Mouse (Mus musculus) limb, embryonic 10.5 days (tissue): ENCODE measurements around the gene Gab1. TPM values are rescaled to one million over a fixed set of nuclear protein-coding genes. Genes with fewer than 3 reads are reported as not detected.

Source experiments
- DNase-seq: peaks from one replicate; pipeline ENCODE4 v3.0.0-alpha.2; 2017; ENCODE audit warnings: low spot score
- H3K27ac ChIP-seq: fragments of 300-500 bp; sonication (generic); 2 replicates; pipeline ENCODE4 v1.5.1; 2016; ENCODE audit warnings: mild to moderate bottlenecking
- H3K27me3 ChIP-seq: fragments of 300-500 bp; sonication (generic); 2 replicates; pipeline ENCODE4 v1.6.1; 2016; ENCODE audit warnings: low read depth, mild to moderate bottlenecking; ENCODE audit not compliant: poor library complexity, severe bottlenecking
- H3K36me3 ChIP-seq: fragments of 300-500 bp; sonication (generic); 2 replicates; pipeline ENCODE4 v1.6.1; 2016; ENCODE audit warnings: mild to moderate bottlenecking, moderate library complexity
- H3K4me1 ChIP-seq: fragments of 300-500 bp; sonication (generic); 2 replicates; pipeline ENCODE4 v1.6.1; 2016
- H3K4me3 ChIP-seq: fragments of 300-500 bp; sonication (generic); 2 replicates; pipeline ENCODE4 v1.5.1; 2016; ENCODE audit warnings: mild to moderate bottlenecking, moderate library complexity
- H3K9me3 ChIP-seq: fragments of 300-500 bp; sonication (generic); replicated peaks from 2 replicates; pipeline ENCODE4 v1.6.1; 2016; ENCODE audit warnings: mild to moderate bottlenecking
- WGBS: fragments of 180-500 bp; shearing (Covaris S2); methylation state at CpG from one replicate; pipeline ENCODE4 v1.1.7; 2016; 5-methylcytosine and 5-hydroxymethylcytosine counted together
- polyA plus RNA-seq: library from polyadenylated mRNA; unstranded; fragments of >200 nt; fragmentation: Nextera tagmentation; extraction: Ambion mirVana; gene quantifications from 2 replicates; pipeline ENCODE4 v1.2.1, GENCODE M21; 2016

Gene Gab1
- 10.6 and 14.2 TPM in 2 replicates for polyA plus RNA-seq

DNA sequence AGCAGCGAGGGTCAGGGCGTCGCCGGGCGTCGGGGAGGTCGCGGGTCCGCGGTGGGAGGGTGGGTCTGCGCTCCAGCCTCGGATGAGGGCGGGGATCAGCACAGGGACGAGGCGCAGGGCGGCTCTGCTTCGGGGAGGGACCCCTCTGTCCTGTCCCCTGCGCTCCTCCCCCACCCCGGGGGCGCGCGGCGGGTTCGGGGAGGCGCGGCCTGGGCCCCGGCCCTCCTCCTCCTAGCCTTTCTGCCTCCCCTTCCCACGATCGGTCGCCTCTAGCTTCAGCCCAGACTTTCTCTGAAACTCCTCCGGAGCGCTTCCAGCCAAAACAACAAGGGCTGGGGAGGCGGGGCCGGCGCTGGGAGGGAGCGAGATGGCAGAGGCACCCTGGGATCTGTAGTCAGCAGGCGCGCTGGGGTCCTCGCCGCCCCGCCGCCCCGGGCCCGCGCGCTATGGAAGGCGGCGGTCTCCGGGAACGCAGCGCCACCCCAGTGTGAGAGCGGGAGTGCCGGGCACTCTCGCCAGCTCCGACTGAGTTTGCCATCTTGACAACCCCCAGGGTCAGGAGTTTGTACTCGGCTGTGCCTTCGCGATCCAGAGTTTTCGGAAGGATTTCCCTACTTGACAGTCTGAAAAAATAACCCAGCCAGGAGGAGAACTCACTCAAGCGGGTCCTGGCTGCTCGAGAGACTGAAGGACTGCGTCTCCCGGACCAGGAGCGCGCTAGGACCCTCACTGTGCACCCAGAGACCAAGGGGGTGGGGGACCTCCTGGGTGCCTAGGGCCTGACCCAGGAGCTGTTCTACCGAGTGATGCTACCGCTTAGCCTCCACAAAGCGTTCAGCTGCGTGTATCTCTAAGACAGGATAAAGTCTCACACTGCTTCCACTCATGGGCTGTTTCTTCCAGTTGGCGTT lies at the start of gene Gab1:
Gene Gab1, minus strand, starts transcription at position 324 of the 911 bp plus-strand sequence.
- Histone ChIP-seq H3K27ac (peak within 1 kb of the TSS; percentile 96), H3K27me3 (no peaks in the 10 kb centered on the region), H3K4me1 (peaks cover 15% of the 10 kb centered on the region), H3K36me3 (no peaks in the 10 kb centered on the region), H3K9me3 (no peaks in the 10 kb centered on the region), H3K4me3 (peak within 1 kb of the TSS; percentile 88)
- under 1% methylated on average over 66 of the region's 70 CpGs for WGBS
- peak; percentile 92 for DNase-seq

DNA sequence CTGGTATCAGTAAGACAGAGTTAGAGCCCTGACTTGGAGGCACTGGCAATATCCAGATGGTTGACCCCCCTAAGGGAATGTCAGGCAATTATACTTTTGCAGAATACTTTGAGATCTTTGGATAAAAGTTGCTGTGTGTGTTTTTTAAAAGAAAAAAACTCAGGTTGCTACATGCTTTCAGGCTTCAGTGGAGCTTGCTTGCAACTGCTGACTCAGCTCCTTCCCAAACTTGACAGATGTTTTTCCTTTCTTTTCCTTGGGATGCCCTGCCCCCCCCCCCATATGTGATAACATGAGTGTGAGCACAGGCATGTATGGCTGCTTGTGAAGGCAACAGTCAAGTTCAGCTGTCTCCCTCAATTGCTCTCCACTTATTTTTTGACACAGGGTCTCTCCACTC lies 48.5 kb upstream of the Gab1 start:
- Histone ChIP-seq H3K4me3 (no peak overlapping the region), H3K36me3 (no peaks in the 10 kb centered on the region), H3K27me3 (no peaks in the 10 kb centered on the region), H3K4me1 (no peaks in the 10 kb centered on the region), H3K9me3 (no peaks in the 10 kb centered on the region), H3K27ac (no peak overlapping the region)
- no peak for DNase-seq

DNA sequence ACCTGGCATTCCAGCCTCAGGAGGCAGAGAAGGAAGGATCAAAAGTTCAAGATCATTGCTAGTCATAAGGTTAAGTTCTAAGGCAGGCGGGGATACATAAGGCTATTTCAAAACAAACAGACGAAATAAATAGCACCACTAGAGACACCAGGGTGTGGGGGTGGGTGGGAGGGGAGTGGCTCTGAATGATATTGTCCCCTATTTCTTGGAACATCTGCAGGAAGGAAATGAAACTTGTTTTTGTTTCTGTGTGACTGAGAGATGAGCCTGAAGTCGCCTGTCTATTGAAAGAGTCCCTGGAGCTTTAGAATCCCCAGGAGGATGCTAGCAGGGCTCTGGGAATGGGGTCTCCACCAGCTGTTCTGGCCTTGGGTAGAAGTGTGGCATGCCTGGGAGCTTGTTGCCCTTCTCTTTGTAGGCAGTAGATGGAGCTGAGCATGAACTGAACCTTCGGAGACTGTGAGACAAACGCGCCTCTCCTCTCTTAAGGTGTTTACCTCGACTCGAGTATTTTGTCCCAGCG lies 43.5 kb upstream of the Gab1 start:
- Histone ChIP-seq H3K4me1 (peaks cover 3% of the 10 kb centered on the region; the same call in 1 of the 2 replicates), H3K36me3 (no peaks in the 10 kb centered on the region), H3K4me3 (no peak overlapping the region), H3K27me3 (no peaks in the 10 kb centered on the region), H3K9me3 (no peaks in the 10 kb centered on the region), H3K27ac (no peak overlapping the region)
- DNase-seq, result no peak
- 83% methylated on average over 9 of the region's 9 CpGs for WGBS

DNA sequence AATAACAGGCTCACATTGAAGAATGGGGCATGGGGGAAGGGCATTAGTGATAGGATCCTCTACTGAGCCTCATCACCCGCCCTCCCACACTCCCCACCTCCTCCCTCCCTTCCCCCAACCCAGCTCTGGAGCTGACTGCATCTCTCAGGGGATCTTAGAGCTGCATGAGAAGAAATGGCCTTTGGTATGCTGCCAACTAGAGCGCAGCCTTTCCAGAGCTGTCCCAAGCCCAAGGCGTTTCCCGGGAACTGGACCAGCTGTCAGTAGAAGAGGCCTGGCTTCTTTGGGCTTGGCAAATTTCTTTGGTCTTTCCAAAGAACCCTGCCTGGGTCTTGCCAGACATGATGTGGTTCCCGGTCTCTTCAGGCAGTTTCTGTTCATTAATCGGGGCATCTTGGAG lies 42.3 kb upstream of the Gab1 start:
- 84% methylated on average over 6 of the region's 6 CpGs for WGBS
- no peaks in the 10 kb centered on the region for H3K9me3 ChIP-seq
- H3K27me3 ChIP-seq, result no peaks in the 10 kb centered on the region
- H3K27ac ChIP-seq, result no peak overlapping the region
- peaks cover 3% of the 10 kb centered on the region; the same call in 1 of the 2 replicates for H3K4me1 ChIP-seq
- H3K4me3 ChIP-seq, result no peak overlapping the region
- no peaks in the 10 kb centered on the region for H3K36me3 ChIP-seq
- DNase-seq, result no peak

DNA sequence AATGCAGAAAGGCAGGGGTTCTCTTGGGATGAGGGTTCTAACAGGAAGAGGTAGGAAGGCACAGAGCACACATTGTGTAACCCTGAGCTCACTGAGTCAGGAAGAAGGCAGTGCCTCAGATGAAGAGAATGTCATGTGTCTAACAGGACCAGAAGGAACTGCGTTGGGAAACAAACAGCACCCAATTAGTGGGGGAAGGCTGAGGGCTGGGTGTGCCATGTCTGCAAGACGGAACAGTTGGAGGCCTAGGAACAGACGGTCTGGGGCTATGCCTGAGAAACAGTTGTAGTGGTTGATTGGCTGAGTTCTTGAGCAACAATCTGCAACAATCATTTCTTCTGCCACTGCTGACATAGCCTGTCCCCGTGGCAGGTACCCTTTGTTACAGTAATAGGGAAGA lies 38.8 kb upstream of the Gab1 start:
- Histone ChIP-seq H3K27me3 (no peaks in the 10 kb centered on the region), H3K9me3 (no peaks in the 10 kb centered on the region), H3K4me3 (no peak overlapping the region), H3K4me1 (peaks cover 3% of the 10 kb centered on the region; the same call in 1 of the 2 replicates), H3K27ac (no peak overlapping the region), H3K36me3 (no peaks in the 10 kb centered on the region)
- 86% methylated on average over 4 of the region's 4 CpGs for WGBS
- no peak for DNase-seq

DNA sequence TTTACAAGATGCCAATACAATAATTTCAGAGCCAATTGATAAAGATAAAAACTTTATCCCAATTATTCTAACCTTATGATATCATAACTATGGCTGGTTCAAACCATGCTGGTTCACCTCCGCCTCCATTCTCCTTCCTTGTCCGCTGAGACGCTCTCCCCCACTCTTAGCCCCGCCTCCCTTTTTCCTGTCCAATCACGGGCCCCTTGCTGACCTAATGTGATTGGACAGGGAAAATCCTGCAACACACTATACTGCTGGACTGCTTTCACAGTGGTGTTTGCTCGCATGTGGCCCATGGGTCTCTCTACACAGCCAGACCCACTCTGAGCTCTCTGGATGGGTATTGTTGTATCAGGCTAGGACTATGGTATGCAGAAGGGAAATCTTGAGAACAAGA lies 38.2 kb upstream of the Gab1 start:
- 91% methylated on average over 6 of the region's 6 CpGs for WGBS
- no peaks in the 10 kb centered on the region for H3K36me3 ChIP-seq
- no peaks in the 10 kb centered on the region for H3K27me3 ChIP-seq
- H3K9me3 ChIP-seq, result no peaks in the 10 kb centered on the region
- no peak overlapping the region for H3K4me3 ChIP-seq
- no peak overlapping the region for H3K27ac ChIP-seq
- DNase-seq, result no peak
- H3K4me1 ChIP-seq, result peaks cover 3% of the 10 kb centered on the region; the same call in 1 of the 2 replicates

DNA sequence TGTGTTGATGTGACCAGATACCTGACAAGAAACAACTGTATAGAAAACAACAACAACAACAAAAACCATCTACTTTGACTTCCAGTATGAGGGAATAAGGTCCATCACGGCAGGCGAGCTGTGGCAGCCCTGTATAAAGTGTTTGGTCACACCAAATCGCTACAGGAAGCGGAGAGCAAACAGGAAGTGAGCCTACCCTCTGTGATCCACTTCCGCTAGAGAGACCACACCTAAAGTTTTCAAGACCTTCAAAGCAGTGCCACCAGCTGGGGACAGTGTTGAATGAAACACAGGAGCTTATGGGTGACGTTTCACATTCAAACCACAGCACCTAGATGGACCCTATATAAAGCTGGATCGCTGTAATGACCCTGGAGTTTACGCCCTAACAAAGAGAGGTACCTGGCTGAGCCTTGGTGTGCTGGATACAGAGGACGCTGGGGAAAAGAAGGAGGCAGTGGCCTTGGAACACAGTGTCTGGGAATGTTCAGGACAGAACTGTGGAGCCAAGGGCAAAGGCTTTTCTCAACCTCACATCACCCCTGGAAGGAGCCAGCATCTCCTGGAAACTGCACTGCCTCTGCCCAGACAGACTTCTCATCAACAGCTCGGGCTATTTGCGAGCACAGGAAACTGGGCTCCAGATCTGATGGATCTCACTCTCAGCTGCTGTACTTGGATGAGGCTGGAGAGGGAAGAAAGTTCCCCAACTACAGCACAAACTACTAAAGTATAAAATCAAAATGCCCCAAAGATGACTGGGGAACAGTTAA lies 36.3 kb upstream of the Gab1 start:
- Histone ChIP-seq H3K27ac (no peak overlapping the region), H3K4me1 (peaks cover 9% of the 10 kb centered on the region), H3K9me3 (no peaks in the 10 kb centered on the region), H3K36me3 (no peaks in the 10 kb centered on the region), H3K4me3 (no peak overlapping the region), H3K27me3 (no peaks in the 10 kb centered on the region)
- 78% methylated on average over 11 of the region's 11 CpGs for WGBS
- DNase-seq, result no peak

DNA sequence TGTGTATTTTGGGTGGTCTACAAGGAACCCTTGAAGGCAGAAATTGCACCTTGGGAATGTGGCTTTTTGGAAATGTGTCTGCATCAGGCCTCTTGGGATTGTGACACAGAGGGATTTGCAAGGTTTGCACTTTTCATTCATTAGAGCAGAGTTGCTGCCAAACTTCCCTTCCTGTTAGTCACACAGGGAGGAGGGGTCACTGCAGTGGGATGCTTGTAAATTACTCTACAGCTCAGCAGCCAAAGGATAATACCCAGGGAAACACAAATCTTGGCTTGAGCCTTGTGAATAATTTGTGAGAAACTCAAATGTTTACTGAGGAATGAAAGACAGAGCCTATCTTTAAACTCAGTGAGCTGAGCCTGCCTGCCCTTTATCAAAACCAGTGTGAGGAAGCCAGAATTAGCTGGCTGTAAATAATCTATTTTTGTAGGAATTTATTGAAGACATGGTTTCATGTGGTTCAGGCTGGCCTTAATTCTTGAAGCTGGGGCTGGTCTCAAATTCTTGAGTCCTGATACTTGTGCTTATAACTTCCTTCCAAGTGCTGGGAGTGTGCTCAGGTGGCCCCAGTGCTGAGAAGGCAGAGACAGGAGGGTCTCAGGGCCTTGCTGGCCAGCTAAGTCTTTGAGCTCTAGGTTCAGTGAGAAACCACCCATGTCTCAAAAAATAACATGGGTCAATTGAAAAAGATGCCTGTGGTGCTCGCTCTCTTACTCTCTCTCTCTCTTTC lies 32.9 kb upstream of the Gab1 start:
- WGBS, result 96% methylated on average over 1 of the region's 1 CpGs
- Histone ChIP-seq H3K9me3 (no peaks in the 10 kb centered on the region), H3K4me1 (peaks cover 9% of the 10 kb centered on the region), H3K4me3 (no peak overlapping the region), H3K27me3 (no peaks in the 10 kb centered on the region), H3K36me3 (no peaks in the 10 kb centered on the region), H3K27ac (peak overlapping the region; percentile 6)
- DNase-seq, result no peak

DNA sequence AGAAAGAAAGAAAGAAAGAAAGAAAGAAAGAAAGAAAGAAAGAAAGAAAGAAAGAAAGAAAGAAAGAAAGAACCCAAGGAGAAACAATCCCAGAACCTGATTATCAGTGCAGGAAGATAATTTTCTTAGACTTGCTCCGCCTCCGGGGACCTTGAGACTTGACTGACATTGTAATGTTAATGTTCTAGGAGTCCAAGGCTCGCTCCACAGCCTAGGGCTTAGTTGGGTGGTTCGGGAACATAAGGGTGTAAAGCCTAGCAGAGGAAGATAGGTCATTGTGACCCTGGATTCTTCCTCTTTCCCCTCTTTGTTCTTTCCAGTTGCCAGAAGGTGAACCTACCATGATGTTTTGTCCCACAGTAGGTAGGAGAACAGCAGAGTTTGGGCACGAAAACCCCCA lies 31.1 kb upstream of the Gab1 start:
- H3K4me3 ChIP-seq, result no peak overlapping the region
- no peaks in the 10 kb centered on the region for H3K27me3 ChIP-seq
- no peaks in the 10 kb centered on the region for H3K9me3 ChIP-seq
- no peak for DNase-seq
- H3K4me1 ChIP-seq, result peaks cover 9% of the 10 kb centered on the region
- H3K36me3 ChIP-seq, result no peaks in the 10 kb centered on the region
- 86% methylated on average over 5 of the region's 5 CpGs for WGBS
- no peak overlapping the region for H3K27ac ChIP-seq

DNA sequence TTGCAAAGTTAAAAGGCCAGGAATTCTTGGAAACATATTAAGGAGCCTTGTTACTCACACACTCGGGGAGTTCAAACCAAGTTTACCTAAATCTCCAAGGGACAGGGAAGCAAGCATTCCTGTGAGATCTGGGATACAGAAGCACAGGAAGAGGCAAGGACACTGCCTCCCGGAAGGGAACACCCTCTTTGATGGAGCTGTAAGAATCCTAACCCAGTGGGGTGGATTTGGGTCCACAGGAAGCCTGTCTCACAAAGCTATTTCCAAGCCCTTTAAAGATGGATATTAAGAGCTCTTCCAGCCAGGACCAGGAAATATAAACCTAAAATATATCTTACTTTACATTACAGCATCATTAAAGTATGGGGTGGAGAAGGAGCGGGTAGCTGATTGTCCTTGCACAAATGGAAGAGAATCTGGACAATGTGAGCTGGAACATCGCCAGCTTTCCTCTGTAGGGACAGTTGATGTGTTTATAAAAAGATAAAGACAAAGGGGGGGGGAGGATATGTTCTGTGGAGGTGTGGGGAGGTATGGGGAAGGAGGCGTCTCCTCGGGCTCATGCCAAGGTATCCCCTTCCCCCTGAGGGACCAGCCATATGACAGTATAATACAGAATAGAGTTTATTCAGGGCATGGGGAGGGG lies 28.1 kb upstream of the Gab1 start:
- DNase-seq, result no peak
- no peaks in the 10 kb centered on the region for H3K36me3 ChIP-seq
- H3K27ac ChIP-seq, result no peak overlapping the region
- H3K4me1 ChIP-seq, result peaks cover 9% of the 10 kb centered on the region
- H3K4me3 ChIP-seq, result no peak overlapping the region
- WGBS, result 78% methylated on average over 6 of the region's 6 CpGs
- no peaks in the 10 kb centered on the region for H3K27me3 ChIP-seq
- no peaks in the 10 kb centered on the region for H3K9me3 ChIP-seq

DNA sequence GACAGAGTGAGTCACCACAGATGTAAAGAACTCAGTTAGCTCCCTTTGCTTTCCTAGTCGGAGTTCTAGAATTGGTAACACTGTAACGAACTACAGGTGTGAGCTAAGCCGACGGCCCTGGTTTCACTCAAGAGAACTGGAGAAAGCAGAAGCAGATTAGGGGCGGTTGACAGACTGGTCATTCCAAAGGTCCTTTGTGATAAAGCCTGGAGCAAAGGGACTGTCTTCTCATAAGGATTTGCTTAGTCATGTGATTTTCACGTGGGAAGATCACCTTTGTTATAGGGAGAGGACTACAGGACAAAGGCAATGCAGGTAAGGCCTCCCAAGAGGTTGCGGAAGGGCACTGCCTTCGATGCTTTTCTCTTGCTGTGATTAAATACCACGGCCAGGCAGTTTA lies 22.0 kb upstream of the Gab1 start:
- no peaks in the 10 kb centered on the region for H3K36me3 ChIP-seq
- H3K27me3 ChIP-seq, result no peaks in the 10 kb centered on the region
- no peak overlapping the region for H3K27ac ChIP-seq
- H3K4me3 ChIP-seq, result no peak overlapping the region
- H3K4me1 ChIP-seq, result peaks cover 22% of the 10 kb centered on the region
- no peaks in the 10 kb centered on the region for H3K9me3 ChIP-seq
- 63% methylated on average over 9 of the region's 9 CpGs for WGBS
- DNase-seq, result peak; percentile 35

DNA sequence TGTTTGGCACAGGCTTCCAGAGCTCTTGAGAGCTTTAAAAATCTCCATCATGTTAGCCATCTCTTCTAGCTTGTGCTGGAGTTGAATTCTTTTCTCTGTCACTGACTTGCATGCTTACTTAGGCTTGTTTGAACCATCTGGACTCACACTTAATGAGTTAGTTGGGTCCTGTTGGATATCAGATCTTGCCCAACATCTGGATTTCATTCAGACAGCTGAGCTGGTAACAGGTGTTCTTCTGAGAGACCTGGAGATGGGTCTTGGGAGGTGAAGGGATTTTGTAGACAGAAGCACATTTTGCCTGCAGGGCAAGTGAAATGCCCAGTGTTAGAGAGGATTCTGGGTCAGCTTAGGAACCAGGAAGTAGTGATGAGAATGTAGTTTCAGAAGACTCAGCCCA lies 19.0 kb upstream of the Gab1 start:
- no peak for DNase-seq

More for the DNA sequence above, 19.0 kb upstream of the Gab1 start:
- no peak overlapping the region for H3K27ac ChIP-seq
- H3K27me3 ChIP-seq, result no peaks in the 10 kb centered on the region
- no peaks in the 10 kb centered on the region for H3K9me3 ChIP-seq
- peaks cover 35% of the 10 kb centered on the region for H3K4me1 ChIP-seq
- no peak overlapping the region for H3K4me3 ChIP-seq
- no peaks in the 10 kb centered on the region for H3K36me3 ChIP-seq
